16 mouse cellular contexts compared by ENCODE assay signal in the genomic region with DNA sequence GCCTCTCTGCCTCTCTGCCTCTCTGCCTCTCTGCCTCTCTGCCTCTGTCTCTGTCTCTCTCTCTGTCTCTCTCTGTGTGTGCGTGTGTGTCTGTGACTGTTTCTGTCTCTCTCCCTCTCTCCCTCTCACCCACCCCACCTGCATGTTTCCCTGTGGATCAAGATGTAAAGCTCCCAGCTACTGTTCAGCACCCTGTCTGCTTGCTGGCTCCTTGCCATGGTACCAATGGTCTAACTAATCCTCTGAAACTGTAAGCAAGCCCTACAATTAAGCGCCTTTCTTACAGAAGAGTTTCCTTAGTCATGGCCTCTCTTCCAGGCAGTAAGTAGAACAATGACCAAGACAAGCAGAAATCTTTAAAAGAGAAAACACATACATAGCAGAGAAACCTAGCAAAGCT. TPM values are rescaled to one million over a fixed set of nuclear protein-coding genes. Genes with fewer than 3 reads are reported as not detected.
"Had no signal": no experiment of that assay in that cellular context is flagged by ENCODE, and none has a peak within 500 bp of the region (broad histone marks: within the 10 kb centered on the region; RNA-seq: fewer than 3 reads in every experiment).

No protein-coding gene starts in this region.

- H3K4me1 ChIP-seq: kidney, embryonic 15.5 days; liver, embryonic 15.5 days; neural tube, embryonic 13.5 days had no signal

- H3K9ac ChIP-seq: kidney, embryonic 15.5 days; liver, embryonic 15.5 days; midbrain, embryonic 13.5 days; neural tube, embryonic 13.5 days had no signal

- H3K36me3 ChIP-seq: kidney, embryonic 15.5 days; limb, embryonic 10.5 days; liver, embryonic 15.5 days; midbrain, embryonic 13.5 days; neural tube, embryonic 13.5 days had no signal

- H3K27me3 ChIP-seq: kidney, embryonic 15.5 days; liver, embryonic 15.5 days; midbrain, embryonic 13.5 days; neural tube, embryonic 13.5 days had no signal

- H3K4me2 ChIP-seq: kidney, embryonic 15.5 days; liver, embryonic 11.5 days; liver, embryonic 15.5 days; midbrain, embryonic 13.5 days; neural tube, embryonic 13.5 days had no signal

- ATAC-seq: lung, postnatal 0 days; midbrain, embryonic 13.5 days had no signal

- H3K9me3 ChIP-seq: kidney, embryonic 15.5 days; limb, embryonic 10.5 days; liver, embryonic 15.5 days; midbrain, embryonic 13.5 days; neural tube, embryonic 13.5 days had no signal

- H3K4me3 ChIP-seq: kidney, embryonic 15.5 days; left cerebral cortex, adult 2 months; limb, embryonic 10.5 days; liver, embryonic 15.5 days; midbrain, embryonic 13.5 days; neural tube, embryonic 13.5 days had no signal

- H3K27ac ChIP-seq: kidney, embryonic 15.5 days; left cerebral cortex, adult 2 months; limb, embryonic 10.5 days; liver, embryonic 15.5 days; midbrain, embryonic 13.5 days; neural tube, embryonic 13.5 days had no signal

- DNase-seq: kidney, postnatal 14 days; lung, adult 2 months; lung, postnatal 36 days; right cerebral cortex, adult 18-20 months; right cerebral cortex, postnatal 25 days; thymus, postnatal 36 days had no signal

RNA-seq across cellular contexts. Expression of gene Myocd, which starts 32.9 kb away (rescaled TPM):
- total RNA-seq: megakaryocyte progenitor cell, adult 5-6 weeks; monocyte, adult 5-6 weeks had no signal
